Mouse (Mus musculus): ENCODE data around the gene Rnf43. TPM values are rescaled to one million over a fixed set of nuclear protein-coding genes. Genes with fewer than 3 reads are reported as not detected.

Gene Rnf43
- total RNA-seq, 2 experiments from 2014 or later, result 0.69 to 1.1 TPM

DNA sequence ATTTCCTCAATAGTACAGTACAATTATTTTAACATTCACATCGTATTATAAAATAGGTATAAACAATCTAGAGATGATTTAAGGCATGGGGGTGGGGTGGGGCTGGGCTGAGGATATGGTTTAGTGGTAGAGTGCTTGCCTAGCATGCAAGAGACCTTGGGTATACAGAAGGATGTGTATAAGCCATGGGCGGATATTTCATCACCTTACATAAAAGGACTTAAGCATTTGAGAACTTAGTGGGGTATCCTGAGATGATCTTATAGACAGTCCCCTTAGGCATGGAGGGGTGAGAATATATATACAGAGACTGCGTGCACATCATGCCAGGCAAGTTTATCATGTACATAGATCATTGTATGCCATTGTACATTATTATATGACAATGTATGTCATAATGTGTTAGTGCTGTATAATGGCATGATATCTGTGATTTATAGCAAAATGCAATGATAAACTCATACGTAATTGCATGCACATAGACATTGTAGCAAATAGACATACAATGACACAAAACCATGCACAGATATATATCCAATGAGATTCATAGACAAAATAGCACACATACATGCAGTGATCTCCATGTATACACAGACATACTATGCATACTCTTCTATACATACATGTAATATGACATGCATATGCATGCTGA is 96.6 kb downstream of the Rnf43 start:
- DNase-seq (ENCODE audit: low spot score), result no peak

DNA sequence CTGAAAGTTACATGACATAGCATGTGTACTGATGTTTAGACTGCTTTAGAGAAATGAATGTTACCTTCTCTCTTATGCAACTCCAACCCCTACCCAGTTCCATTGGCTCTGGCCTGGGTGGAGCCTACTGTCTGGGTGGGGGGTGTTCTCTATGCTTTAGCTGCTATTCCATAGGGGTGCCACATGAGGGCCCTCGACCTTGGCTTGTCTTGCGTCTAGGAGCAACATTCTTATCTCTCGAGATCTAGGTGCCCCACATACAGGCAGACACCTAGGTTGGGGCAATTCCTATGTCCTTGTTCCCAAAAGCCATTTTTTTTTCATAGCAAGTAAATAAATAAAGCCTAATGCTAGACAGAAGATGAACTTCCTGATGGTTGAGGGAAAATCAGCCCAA is 97.1 kb downstream of the Rnf43 start:
- DNase-seq (ENCODE audit: low spot score), result no peak

DNA sequence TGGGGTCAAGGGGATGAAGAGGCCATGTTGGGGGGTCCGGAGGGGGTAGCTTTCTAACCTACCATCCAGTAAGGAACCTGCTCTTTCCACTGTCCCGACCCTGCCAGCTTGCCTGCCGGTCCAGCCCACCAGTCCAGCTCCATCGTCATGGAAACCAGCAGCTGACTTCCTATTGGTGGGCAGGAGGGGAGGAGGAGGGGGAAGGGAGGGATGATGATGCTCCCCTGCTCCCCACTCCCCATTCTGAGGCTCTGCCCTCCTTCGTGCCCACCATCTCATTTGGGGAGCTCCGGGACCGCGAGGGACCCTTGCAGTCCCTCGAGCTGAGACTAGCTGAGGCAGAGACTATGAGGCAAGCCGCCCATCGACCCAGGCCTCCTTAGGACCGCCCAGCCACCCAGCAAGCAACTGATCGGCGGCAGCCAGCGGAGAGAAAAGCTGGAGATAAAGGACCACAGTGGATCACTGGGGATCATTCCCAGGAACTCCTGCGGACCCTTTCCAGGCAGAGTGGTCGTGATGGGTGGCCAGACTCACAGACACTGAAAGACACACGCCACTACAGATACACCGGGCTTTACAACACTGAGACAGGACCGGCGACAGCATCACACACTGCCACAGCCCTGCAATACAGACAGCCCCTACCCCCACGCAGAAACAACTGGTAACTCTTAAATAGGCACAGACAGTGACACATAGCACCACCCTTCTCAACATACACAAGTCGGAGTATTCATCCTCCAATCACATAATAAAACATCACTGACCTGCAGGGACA is 98.0 kb downstream of the Rnf43 start, which contains the start of gene Tspoap1:
Tspoap1 (plus strand) TSS at position 241 of the 781 bp plus-strand sequence.
- DNase-seq (ENCODE audit: low spot score), result no peak

DNA sequence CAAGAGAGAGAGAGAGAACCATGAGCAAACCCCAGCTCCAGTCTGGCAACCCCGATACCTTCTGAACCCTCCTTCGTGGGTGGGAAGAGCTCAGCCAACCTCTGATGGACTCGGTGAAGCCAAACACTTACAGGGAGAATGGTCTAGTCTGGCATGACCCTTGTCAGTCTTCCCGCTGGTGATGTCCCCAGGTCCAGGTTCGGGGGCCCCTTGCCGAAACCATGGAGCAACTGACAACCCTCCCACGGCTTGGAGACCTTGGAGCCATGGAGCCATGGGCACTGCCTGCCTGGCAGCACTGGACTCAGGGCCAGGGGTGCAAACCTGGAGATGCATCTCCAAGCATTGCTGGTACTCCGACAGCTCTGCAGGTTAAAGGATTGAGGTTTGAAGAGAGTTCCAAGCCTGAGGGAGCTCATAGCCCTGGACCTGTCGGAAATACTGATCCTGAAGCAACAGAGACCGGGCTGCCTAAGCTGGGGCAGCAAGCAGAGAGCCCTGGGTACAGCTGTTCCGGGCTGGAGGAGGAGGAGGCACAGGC is 98.7 kb downstream of the Rnf43 start:
- no peak for DNase-seq (ENCODE audit: low spot score)

DNA sequence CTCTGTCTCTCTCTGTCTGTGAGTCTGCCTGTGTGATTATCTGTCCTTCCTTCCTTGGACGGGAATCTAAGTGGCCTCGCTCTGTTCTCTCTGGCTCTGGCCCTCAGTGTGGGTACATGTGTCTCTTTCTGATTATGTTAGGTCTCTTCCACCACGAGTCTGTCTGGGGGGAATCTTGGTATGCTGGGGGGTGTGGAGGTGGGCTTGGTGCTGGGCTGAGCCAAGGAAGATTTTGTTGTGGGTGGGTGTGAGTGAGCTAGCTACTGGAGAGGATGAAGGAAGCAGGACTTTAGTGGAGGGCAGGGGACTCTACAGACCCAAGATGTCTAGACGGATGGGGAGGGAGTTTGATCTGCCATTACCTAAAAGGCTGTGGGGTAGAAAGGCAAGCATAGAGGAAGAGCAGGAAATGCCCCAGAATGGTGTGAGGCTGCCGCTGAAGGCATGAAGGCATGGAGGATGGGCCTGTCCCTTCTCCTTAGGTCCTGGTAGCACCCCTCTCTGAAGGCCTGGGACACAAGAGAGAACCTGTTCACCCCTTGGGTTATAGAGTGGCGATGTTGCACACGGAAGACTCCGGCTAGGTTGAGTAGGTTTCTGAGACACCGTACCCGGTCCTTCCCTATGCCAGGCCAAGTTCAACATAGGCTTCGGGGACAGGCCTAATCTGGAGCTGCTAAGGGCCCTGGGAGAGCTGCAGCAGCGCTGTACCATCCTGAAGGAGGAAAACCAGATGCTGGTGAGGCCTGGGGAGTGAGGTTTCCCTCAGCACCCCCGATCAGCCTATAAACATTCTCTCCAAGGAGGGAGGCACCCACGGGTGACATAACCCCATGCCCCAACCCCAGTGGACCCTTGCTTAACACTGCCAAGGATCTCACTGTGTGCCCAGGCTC is 99.5 kb downstream of the Rnf43 start:
- DNase-seq (ENCODE audit: low spot score), result no peak

DNA sequence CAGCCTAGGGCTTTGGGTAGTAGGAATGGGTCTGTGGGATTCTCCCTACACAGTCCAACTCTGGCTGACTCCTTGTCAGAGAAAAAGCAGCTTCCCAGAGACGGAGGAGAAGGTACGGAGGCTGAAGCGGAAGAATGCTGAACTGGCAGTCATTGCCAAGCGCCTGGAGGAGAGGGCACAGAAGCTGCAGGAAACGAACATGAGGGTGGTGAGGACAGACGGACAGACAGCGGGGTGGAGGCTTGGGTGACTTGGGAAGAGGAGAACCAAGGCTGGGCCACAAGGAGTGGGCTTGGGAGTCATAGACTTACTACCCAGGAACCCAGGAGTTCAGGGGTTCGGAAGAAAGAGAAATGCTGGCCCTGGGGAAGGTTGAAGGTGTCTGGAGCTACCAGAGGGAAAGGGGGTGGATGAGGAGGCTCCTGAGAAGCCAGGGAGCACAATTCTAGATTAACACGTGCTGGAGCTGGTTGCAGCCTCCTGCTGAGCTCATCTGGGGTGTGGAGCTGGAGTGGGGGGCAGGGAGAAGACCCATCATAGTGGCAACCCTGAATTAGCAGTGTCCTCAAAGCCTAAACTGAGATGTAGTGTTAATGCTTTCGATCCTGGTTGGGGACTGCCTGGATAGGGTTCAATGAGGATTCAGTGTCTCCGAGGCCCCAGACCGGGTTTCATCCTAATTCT is 100.3 kb downstream of the Rnf43 start:
- no peak for DNase-seq (ENCODE audit: low spot score)

DNA sequence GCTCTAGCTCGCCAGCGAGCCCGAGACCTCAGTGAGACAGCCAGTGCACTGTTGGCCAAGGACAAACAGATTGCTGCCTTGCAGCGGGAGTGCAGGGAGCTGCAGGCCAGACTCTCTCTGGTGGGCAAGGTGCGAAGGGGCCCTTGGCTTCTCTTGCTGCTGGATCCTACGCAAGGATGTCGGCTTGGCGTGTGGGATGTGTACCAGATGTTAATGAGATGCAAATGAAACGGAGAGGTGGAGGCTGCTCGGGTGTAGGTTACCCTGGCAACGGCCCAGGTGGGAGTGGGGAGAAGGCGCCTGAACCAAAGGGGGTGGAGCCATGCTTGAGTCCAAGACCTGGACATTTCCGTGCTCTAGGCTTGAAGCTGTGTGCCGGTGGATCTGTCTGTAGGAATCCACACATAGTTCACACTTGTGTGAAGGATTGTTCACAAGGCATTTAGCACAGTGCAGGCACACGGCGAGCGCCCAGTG is 101.0 kb downstream of the Rnf43 start:
- DNase-seq (ENCODE audit: low spot score), result no peak

DNA sequence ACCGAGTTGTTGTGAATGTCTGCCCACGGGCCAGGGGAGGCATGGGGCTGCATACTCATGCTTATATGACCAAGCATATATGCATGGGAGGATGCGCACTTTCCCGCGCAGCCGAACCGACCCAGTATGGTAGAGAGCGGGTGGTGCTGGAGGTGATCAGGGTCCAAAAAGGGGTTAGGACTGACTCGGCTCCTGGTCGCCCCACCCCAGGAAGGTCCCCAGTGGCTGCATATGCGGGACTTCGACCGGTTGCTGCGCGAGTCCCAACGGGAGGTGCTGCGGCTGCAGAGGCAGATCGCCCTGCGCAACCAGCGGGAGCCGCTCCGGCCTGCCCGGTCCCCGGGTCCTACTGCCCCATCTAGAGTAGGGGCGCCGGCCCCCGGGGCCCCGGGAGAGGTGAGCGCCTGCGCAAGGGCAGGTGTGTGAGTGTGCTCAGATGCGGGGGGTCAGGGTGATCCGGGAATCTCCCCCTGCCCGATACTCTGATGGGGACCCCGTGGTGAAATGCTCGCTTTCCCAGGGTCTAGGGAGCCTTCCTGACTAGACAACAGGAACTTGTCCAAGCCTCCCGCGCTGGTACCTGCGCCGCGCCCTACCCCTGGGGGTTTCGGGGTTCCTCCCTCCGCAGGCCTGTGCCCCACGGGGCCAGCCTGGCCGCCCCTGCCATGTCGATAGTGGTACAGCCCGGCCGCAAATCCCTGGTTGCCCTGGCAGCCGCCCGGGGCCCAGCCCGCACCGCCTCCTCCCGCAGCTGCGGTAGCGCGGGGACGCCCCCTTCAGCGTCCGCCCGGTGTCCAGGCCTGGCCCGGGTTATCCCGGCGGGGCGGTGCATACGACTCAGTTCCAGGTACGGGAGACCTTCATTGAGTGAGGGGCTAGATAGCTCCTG is 101.7 kb downstream of the Rnf43 start:
- no peak for DNase-seq (ENCODE audit: low spot score)

DNA sequence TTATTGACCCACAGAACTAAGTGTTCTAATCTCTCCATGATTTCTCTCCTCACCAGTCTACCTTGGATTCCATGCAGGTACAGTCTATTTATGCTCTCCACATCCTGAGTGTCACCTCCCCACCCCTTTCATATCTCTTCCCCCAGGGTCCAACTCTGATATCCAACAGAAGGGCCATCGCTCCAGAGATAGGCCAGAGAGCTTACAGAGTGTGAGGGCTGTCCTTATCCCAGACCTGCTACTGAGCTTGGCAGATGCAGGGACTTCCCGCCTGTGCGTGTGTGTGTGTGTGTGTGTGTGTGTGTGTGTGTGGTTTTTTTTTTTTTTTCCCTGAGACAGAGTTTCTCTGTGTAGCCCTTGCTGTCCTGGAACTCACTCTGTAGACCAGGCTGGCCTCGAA is 106.2 kb downstream of the Rnf43 start:
- DNase-seq (ENCODE audit: low spot score), result no peak

DNA sequence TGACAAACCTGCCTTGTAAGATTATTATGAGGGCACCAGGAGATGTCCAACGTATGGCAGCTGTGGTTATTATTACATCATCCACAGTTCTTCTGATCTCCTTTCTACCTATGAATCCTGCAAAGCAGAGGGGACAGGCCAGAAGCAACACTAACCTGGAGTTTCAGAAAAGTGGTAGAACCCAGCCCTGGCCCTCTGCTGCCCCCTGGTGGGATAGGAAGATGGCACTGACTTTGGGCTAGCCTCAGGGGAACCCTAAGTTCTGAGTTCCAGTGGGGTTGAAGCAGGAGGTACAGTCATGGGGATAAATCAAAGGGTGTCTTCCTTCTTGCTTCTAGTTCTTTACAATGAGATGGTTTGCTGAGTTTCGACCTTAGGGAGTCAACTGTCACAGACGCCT is 108.5 kb downstream of the Rnf43 start:
- peak; percentile 59 for DNase-seq (ENCODE audit: low spot score)

DNA sequence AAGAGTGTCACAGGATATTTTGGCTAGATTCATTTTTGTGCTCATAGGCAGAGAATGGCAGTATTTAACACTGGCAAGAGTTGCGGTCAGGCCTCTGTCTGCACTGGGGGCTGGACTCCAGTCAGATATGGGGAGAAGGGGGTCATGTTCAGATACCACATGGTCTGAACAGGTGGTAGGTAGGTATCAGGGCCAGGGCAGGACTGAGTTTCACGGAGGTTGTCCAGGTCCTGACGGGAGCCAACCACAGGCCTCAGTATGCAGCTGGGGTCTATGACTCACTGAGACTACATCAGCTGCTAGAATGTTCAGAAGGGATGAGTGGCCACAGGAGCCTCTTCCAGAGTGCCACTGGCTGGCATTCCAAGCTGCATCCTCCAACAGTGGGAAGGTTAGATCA is 109.8 kb downstream of the Rnf43 start:
- no peak for DNase-seq (ENCODE audit: low spot score)

DNA sequence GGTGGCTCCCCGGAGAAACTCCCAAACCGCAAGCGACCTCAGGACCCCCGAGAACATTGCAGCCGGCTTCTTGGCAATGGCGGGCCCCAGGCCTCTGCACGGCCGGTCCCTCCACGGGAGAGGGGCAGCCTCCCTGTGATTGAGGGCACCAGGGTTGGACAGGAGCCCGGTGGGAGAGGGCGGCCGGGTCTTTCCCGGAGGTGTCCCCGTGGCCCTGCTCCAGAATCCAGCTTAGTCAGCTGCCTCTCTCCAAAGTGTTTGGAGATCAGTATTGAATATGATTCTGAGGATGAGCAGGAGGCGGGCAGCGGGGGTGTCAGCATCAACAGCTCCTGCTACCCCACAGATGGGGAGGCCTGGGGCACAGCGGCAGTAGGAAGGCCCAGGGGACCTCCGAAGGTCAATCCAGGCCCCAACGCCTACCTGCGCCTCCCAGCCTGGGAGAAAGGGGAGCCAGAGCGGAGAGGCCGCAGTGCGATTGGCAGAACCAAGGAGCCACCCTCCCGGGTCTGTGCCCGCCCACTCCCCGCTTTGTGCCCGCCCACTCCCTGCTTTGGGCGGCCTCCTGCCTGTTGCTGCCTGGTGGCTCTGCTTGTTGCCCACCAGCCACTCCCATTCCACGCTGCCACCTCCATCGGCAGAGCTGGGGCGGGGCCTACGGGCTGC is 115.7 kb downstream of the Rnf43 start:
- DNase-seq (ENCODE audit: low spot score), result no peak

DNA sequence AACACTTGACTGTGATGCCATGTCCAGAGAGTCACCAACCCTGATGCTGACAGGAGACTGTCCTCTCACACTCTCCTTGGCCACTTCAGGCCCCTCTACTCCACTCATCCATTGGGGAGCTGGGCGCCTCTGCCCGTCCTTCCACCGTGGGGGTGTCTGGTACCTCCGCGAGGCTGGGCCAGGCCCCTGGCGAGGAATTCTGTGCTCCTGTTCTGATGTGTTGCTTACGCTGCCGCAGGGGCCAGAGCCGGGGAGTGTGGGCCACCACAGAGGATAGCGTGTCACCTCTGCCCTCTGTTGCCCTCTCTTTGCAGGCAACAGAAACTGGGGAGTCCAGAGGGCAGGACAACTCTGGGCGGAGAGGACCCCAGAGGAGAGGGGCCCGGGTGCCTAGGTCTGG is 116.4 kb downstream of the Rnf43 start:
- no peak for DNase-seq (ENCODE audit: low spot score)

DNA sequence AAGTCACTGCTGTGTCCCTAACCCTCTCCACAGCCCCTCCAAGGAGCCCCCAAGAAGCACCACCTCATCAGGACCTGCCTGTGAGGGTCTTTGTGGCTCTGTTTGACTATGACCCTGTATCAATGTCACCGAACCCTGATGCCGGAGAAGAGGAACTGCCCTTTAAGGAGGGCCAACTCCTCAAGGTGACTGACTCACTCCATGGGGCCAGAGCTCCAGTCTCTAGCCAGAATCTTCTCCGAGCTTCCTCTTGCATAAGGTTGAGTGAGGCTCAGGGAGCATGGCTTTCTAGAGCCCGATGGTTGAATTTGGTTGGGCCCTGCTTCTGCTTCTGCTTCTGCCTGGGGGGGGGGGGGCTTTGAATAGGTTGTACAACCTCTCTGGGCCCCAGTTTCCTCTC is 116.9 kb downstream of the Rnf43 start:
- DNase-seq (ENCODE audit: low spot score), result no peak

DNA sequence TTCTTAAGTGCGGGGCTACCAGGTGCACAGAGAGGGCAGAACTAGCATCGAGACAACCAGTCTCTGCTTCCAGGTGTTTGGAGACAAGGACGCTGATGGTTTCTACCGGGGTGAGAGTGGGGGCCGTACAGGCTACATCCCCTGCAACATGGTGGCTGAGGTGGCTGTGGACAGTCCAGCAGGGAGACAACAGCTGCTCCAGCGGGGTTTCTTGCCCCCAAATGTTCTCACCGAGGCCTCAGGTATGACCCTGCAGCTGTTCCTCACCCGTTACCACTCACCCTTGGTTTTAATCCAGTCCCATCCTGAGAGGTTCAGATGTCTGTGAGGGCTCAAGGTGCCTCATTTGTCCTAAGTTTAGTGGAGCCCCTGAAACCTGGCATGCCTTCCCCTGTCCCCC is 117.6 kb downstream of the Rnf43 start:
- no peak for DNase-seq (ENCODE audit: low spot score)
